Mouse (Mus musculus): ENCODE measurements around the gene Mif.

GRCm38 (mm10) chr10:75883232-75883552 is 23.2 kb upstream of the Mif start:
- TF ChIP-seq CTCF (IDR thresholded peaks at IDR 0.05) (peak; percentile 64), POLR2A (IDR thresholded peaks at IDR 0.05; ENCODE audit: insufficient read depth, low read depth, low read length) (no peak), EP300 (IDR thresholded peaks at IDR 0.05; ENCODE audit: insufficient read depth, low read depth, low read length) (no peak)

All from heart, adult 2 months (tissue).